Mouse (Mus musculus) heart, embryonic 10.5 days (tissue): ENCODE measurements around the gene Epb41l3. TPM values are rescaled to one million over a fixed set of nuclear protein-coding genes. Genes with fewer than 3 reads are reported as not detected.

Experiments
- DNase-seq: peaks from one replicate; pipeline ENCODE4 v3.0.0-alpha.2; 2017; ENCODE audit warnings: low spot score
- H3K27ac ChIP-seq: fragments of 300-500 bp; sonication (generic); 2 replicates; pipeline ENCODE4 v1.5.1; 2016; ENCODE audit warnings: mild to moderate bottlenecking
- H3K27me3 ChIP-seq: fragments of 300-500 bp; sonication (generic); 2 replicates; pipeline ENCODE4 v1.6.1; 2016; ENCODE audit warnings: mild to moderate bottlenecking; ENCODE audit not compliant: poor library complexity, insufficient read depth, severe bottlenecking
- H3K36me3 ChIP-seq: fragments of 300-500 bp; sonication (generic); 2 replicates; pipeline ENCODE4 v1.6.1; 2016; ENCODE audit warnings: mild to moderate bottlenecking, moderate library complexity
- H3K4me1 ChIP-seq: fragments of 300-500 bp; sonication (generic); 2 replicates; pipeline ENCODE4 v1.6.1; 2016; ENCODE audit warnings: mild to moderate bottlenecking
- H3K4me3 ChIP-seq: fragments of 300-500 bp; sonication (generic); 2 replicates; pipeline ENCODE4 v1.5.1; 2016; ENCODE audit warnings: mild to moderate bottlenecking, moderate library complexity
- H3K9me3 ChIP-seq: fragments of 300-500 bp; sonication (generic); 2 replicates; pipeline ENCODE4 v1.6.1; 2016; ENCODE audit warnings: mild to moderate bottlenecking, moderate library complexity
- WGBS: fragments of 180-500 bp; shearing (Covaris S2); methylation state at CpG from one replicate; pipeline ENCODE4 v1.1.7; 2016; 5-methylcytosine and 5-hydroxymethylcytosine counted together
- polyA plus RNA-seq: library from polyadenylated mRNA; unstranded; fragments of >200 nt; fragmentation: Nextera tagmentation; extraction: Ambion mirVana; gene quantifications from 2 replicates; pipeline ENCODE4 v1.2.1, GENCODE M21; 2016

Epb41l3 gene
- 108 and 132 TPM in 2 replicates for polyA plus RNA-seq

GRCm38 (mm10) chr17:69075501-69076237, at the start of gene Epb41l3:
TSS of gene Epb41l3 (plus strand) at chr17:69075683.
- Histone ChIP-seq H3K4me1 (peaks cover 25% of the 10 kb centered on the region; the same call in 1 of the 2 replicates), H3K9me3 (no peaks in the 10 kb centered on the region), H3K27ac (peak within 1 kb of the TSS; percentile 50), H3K4me3 (peak within 1 kb of the TSS; percentile 66), H3K27me3 (peaks cover 62% of the 10 kb centered on the region), H3K36me3 (no peaks in the 10 kb centered on the region)
- peak; percentile 91 for DNase-seq
- under 1% methylated on average over 47 of the region's 47 CpGs for whole genome bisulfite sequencing

- peak; percentile 31 for DNase-seq
- Histone ChIP-seq H3K27ac (no peak overlapping the region), H3K36me3 (no peaks in the 10 kb centered on the region), H3K4me3 (no peak overlapping the region), H3K9me3 (no peaks in the 10 kb centered on the region), H3K4me1 (no peaks in the 10 kb centered on the region), H3K27me3 (no peaks in the 10 kb centered on the region)
- 74% methylated on average over 12 of the region's 12 CpGs for WGBS
Observed at GRCm38 (mm10) chr17:69038760-69039675, 36.5 kb upstream of the Epb41l3 start.

GRCm38 (mm10) chr17:69041516-69041915, 34.0 kb upstream of the Epb41l3 start:
- Histone ChIP-seq H3K4me1 (no peaks in the 10 kb centered on the region), H3K27me3 (no peaks in the 10 kb centered on the region), H3K9me3 (no peaks in the 10 kb centered on the region), H3K36me3 (no peaks in the 10 kb centered on the region), H3K4me3 (no peak overlapping the region), H3K27ac (no peak overlapping the region)
- DNase-seq = peak; percentile 33
- WGBS = 72% methylated on average over 4 of the region's 4 CpGs

- Histone ChIP-seq H3K27ac (no peak overlapping the region), H3K4me1 (no peaks in the 10 kb centered on the region), H3K36me3 (no peaks in the 10 kb centered on the region), H3K4me3 (no peak overlapping the region), H3K9me3 (no peaks in the 10 kb centered on the region), H3K27me3 (no peaks in the 10 kb centered on the region)
- peak; percentile 58 for DNase-seq
- 82% methylated on average over 3 of the region's 3 CpGs for WGBS
Observed at GRCm38 (mm10) chr17:69048826-69049225, 26.7 kb upstream of the Epb41l3 start.

- no peaks in the 10 kb centered on the region for H3K4me1 ChIP-seq
- H3K27ac ChIP-seq = no peak overlapping the region
- H3K4me3 ChIP-seq = no peak overlapping the region
- WGBS = 77% methylated on average over 4 of the region's 4 CpGs
- H3K36me3 ChIP-seq = no peaks in the 10 kb centered on the region
- peak; percentile 43 for DNase-seq
- H3K9me3 ChIP-seq = no peaks in the 10 kb centered on the region
- no peaks in the 10 kb centered on the region for H3K27me3 ChIP-seq
Observed at GRCm38 (mm10) chr17:69054029-69054428, 21.5 kb upstream of the Epb41l3 start.

GRCm38 (mm10) chr17:69059760-69060159, 15.7 kb upstream of the Epb41l3 start:
- 89% methylated on average over 7 of the region's 7 CpGs for WGBS
- Histone ChIP-seq H3K4me1 (no peaks in the 10 kb centered on the region), H3K4me3 (no peak overlapping the region), H3K9me3 (no peaks in the 10 kb centered on the region), H3K27ac (no peak overlapping the region), H3K27me3 (no peaks in the 10 kb centered on the region), H3K36me3 (no peaks in the 10 kb centered on the region)
- DNase-seq = peak; percentile 31

- 79% methylated on average over 7 of the region's 7 CpGs for WGBS
- no peaks in the 10 kb centered on the region for H3K36me3 ChIP-seq
Observed at GRCm38 (mm10) chr17:69060388-69060787, 15.1 kb upstream of the Epb41l3 start.

GRCm38 (mm10) chr17:69061883-69062745, 13.4 kb upstream of the Epb41l3 start:
- Histone ChIP-seq H3K27ac (no peak overlapping the region), H3K9me3 (no peaks in the 10 kb centered on the region), H3K4me1 (no peaks in the 10 kb centered on the region), H3K4me3 (no peak overlapping the region), H3K36me3 (no peaks in the 10 kb centered on the region), H3K27me3 (no peaks in the 10 kb centered on the region)
- 80% methylated on average over 9 of the region's 9 CpGs for WGBS
- DNase-seq = no peak

More at GRCm38 (mm10) chr17:69060388-69060787, 15.1 kb upstream of the Epb41l3 start:
- Histone ChIP-seq H3K27me3 (no peaks in the 10 kb centered on the region), H3K4me1 (no peaks in the 10 kb centered on the region), H3K4me3 (no peak overlapping the region), H3K27ac (no peak overlapping the region), H3K9me3 (no peaks in the 10 kb centered on the region)
- peak; percentile 36 for DNase-seq

- Histone ChIP-seq H3K4me3 (no peak overlapping the region), H3K9me3 (no peaks in the 10 kb centered on the region), H3K27ac (no peak overlapping the region), H3K36me3 (no peaks in the 10 kb centered on the region), H3K4me1 (0 out of 2 replicates have a peak, but pooled peaks cover 4% of the 10 kb centered on the region), H3K27me3 (peaks cover 6% of the 10 kb centered on the region; the same call in 1 of the 2 replicates)
- DNase-seq = no peak
- 24% methylated on average over 11 of the region's 11 CpGs for WGBS
Observed at GRCm38 (mm10) chr17:69067937-69068739, 7.3 kb upstream of the Epb41l3 start.

- 74% methylated on average over 4 of the region's 4 CpGs for WGBS
- Histone ChIP-seq H3K4me3 (no peak overlapping the region), H3K27me3 (peaks cover 62% of the 10 kb centered on the region), H3K36me3 (no peaks in the 10 kb centered on the region), H3K27ac (no peak overlapping the region), H3K4me1 (peaks cover 25% of the 10 kb centered on the region; the same call in 1 of the 2 replicates), H3K9me3 (no peaks in the 10 kb centered on the region)
- DNase-seq = no peak
Observed at GRCm38 (mm10) chr17:69074095-69074494, 1.4 kb upstream of the Epb41l3 start.

- Histone ChIP-seq H3K4me3 (peak overlapping the region; percentile 66), H3K27ac (peak overlapping the region; percentile 50), H3K36me3 (no peaks in the 10 kb centered on the region), H3K27me3 (peaks cover 62% of the 10 kb centered on the region), H3K9me3 (no peaks in the 10 kb centered on the region), H3K4me1 (peaks cover 25% of the 10 kb centered on the region; the same call in 1 of the 2 replicates)
- DNase-seq = peak; percentile 77
- 0% methylated on average over 28 of the region's 28 CpGs for WGBS
Observed at GRCm38 (mm10) chr17:69076238-69076625, 749 bp downstream of the Epb41l3 start.
